Mouse (Mus musculus) bone marrow macrophage, adult 2 months (primary cell): ENCODE data around the gene Rnasek.

Experiments
- CTCF ChIP-seq: IDR thresholded peaks from 2 replicates; pipeline ENCODE4 v1.5.1; 2012; ENCODE audit warnings: low read depth, mild to moderate bottlenecking, low read length, moderate library complexity
- POLR2A ChIP-seq: IDR thresholded peaks from 2 replicates; pipeline ENCODE4 v1.6.1; 2012; ENCODE audit warnings: mild to moderate bottlenecking, low read depth, low read length, borderline replicate concordance

DNA sequence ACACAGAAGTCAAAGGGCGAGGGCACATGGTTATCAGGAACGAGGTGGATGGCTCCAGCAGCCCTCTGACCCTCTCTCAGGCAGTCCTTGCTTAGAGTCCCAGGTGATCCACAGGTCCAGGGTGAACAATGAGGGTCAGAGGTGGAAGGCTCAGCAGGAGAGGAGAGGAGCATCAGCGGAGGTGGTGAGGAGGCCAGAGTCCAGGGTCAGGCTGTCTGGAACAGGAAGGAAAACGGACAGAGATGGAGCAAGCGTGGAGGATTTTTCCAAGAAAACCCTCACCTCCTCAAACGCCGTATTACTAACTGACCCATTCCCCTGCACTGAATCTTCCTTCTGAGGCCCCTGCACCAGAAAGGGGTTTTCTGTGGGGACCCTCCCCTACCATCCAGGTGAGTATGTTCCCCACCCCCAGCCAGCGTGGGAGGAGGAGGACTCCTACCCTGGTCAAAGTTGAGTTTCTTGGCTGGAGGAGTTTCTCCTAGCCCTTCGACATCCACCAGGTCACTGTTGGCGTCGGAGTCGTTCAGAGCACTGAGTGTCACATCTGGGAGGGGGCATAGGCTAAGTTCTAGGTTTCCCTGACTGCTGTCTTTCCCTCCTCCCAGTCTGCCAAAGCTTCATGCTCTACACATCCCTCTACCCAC, 4.3 kb downstream of the Rnasek start:
- TF ChIP-seq CTCF (no peak), POLR2A (no peak)
